Mouse (Mus musculus) heart, postnatal 0 days (tissue): ENCODE results near the gene Reep6. TPM values are rescaled to one million over a fixed set of nuclear protein-coding genes. Genes with fewer than 3 reads are reported as not detected.

Experiments used
- ATAC-seq: fragments of 200-750 bp; cut with Nextera tagmentation; 2 replicates; pipeline ENCODE4 v1.8.0; 2017; ENCODE audit warnings: low read depth, moderate number of reproducible peaks, moderate library complexity; ENCODE audit not compliant: insufficient read depth
- DNase-seq: peaks from one replicate; pipeline ENCODE4 v3.0.0-alpha.2; 2016; ENCODE audit warnings: low spot score
- H3K27ac ChIP-seq: fragments of 300-500 bp; sonication (generic); 2 replicates; pipeline ENCODE4 v1.5.1; 2014; ENCODE audit warnings: low read depth, mild to moderate bottlenecking
- H3K27me3 ChIP-seq: fragments of 300-500 bp; sonication (generic); 2 replicates; pipeline ENCODE4 v1.6.1; 2014; ENCODE audit warnings: low read length, mixed read lengths; ENCODE audit not compliant: control insufficient read depth, insufficient read depth
- H3K36me3 ChIP-seq: fragments of 300-500 bp; sonication (generic); replicated peaks from 2 replicates; pipeline ENCODE4 v1.6.1; 2014; ENCODE audit warnings: low read length, mixed read lengths; ENCODE audit not compliant: control insufficient read depth, insufficient read depth
- H3K4me1 ChIP-seq: fragments of 300-500 bp; sonication (generic); 2 replicates; pipeline ENCODE4 v1.6.1; 2014; ENCODE audit warnings: antibody characterized with exemption; ENCODE audit not compliant: control insufficient read depth, insufficient read depth
- H3K4me2 ChIP-seq: fragments of 300-500 bp; sonication (generic); 2 replicates; pipeline ENCODE4 v1.6.1; 2014; ENCODE audit warnings: low read depth, mild to moderate bottlenecking, low read length, moderate library complexity
- H3K4me3 ChIP-seq: fragments of 300-500 bp; sonication (generic); 2 replicates; pipeline ENCODE4 v1.5.1; 2014; ENCODE audit warnings: low read depth, low read length
- H3K9ac ChIP-seq: fragments of 300-500 bp; sonication (generic); replicated peaks from 2 replicates; pipeline ENCODE4 v1.6.1; 2014; ENCODE audit warnings: low read depth, low read length, mixed read lengths
- H3K9me3 ChIP-seq: fragments of 300-500 bp; sonication (generic); replicated peaks from 2 replicates; pipeline ENCODE4 v1.6.1; 2016; ENCODE audit warnings: low read length; ENCODE audit not compliant: control insufficient read depth
- CTCF ChIP-seq: IDR thresholded peaks from 2 replicates; pipeline ENCODE4 v1.5.1; 2016; ENCODE audit warnings: antibody characterized with exemption, control low read depth, low read depth
- EP300 ChIP-seq: IDR thresholded peaks from 2 replicates; pipeline ENCODE4 v1.6.1; 2016; ENCODE audit warnings: antibody characterized with exemption, low read depth
- WGBS: fragments of 180-500 bp; shearing (Covaris S2); extraction: QIAGEN DNeasy Blood & Tissue Kit; methylation state at CpG from one replicate; pipeline ENCODE4 v1.1.7; 2014; 5-methylcytosine and 5-hydroxymethylcytosine counted together
- polyA plus RNA-seq: library from polyadenylated mRNA; unstranded; fragments of >200 nt; fragmentation: Nextera tagmentation; extraction: Ambion mirVana; gene quantifications from 2 replicates; pipeline ENCODE4 v1.2.1, GENCODE M21; 2015
- total RNA-seq: library from RNA; depleted of rRNA; stranded (reverse); fragments of >200 nt; gene quantifications from 2 replicates; pipeline ENCODE4 v1.2.3, GENCODE M21; 2014; ENCODE audit warnings: low replicate concordance

Gene Reep6
- total and polyA plus RNA-seq, 2 experiments from 2014 or later: 0.85 TPM; not detected in 1

GRCm38 (mm10) chr10:80323261-80324119, 6.3 kb upstream of the Reep6 start:
- 1% methylated on average over 44 of the region's 46 CpGs for WGBS
- no peak for TF ChIP-seq CTCF
- TF ChIP-seq EP300: no peak
- no peak overlapping the region for H3K27ac ChIP-seq
- H3K4me3 ChIP-seq: peak overlapping the region; percentile 55
- peaks cover 6% of the 10 kb centered on the region for H3K36me3 ChIP-seq
- no peaks in the 10 kb centered on the region for H3K9me3 ChIP-seq
- H3K4me2 ChIP-seq: peak overlapping the region; percentile 87
- H3K27me3 ChIP-seq: no peaks in the 10 kb centered on the region
- DNase-seq: no peak
- ATAC-seq: peak; percentile 54
- H3K9ac ChIP-seq: peak overlapping the region; percentile 41
- peaks cover 16% of the 10 kb centered on the region for H3K4me1 ChIP-seq

GRCm38 (mm10) chr10:80324120-80325037, 5.4 kb upstream of the Reep6 start:
- Histone ChIP-seq H3K9ac (0 out of 2 replicates have a peak overlapping the region, but pooled peaks have one; percentile 41), H3K36me3 (no peaks in the 10 kb centered on the region), H3K27ac (no peak overlapping the region), H3K9me3 (no peaks in the 10 kb centered on the region), H3K4me3 (no peak overlapping the region), H3K4me2 (peak overlapping the region; percentile 87), H3K27me3 (no peaks in the 10 kb centered on the region), H3K4me1 (peaks cover 15% of the 10 kb centered on the region)
- ATAC-seq (no peak), DNase-seq (no peak)
- 78% methylated on average over 17 of the region's 17 CpGs for WGBS
- TF ChIP-seq EP300 (no peak), CTCF (no peak)

GRCm38 (mm10) chr10:80325045-80325444, 4.7 kb upstream of the Reep6 start:
- H3K27me3 ChIP-seq: no peaks in the 10 kb centered on the region
- TF ChIP-seq CTCF (no peak), EP300 (no peak)
- DNase-seq: no peak
- peaks cover 13% of the 10 kb centered on the region for H3K4me1 ChIP-seq
- no peak overlapping the region for H3K4me2 ChIP-seq
- ATAC-seq: no peak
- H3K36me3 ChIP-seq: no peaks in the 10 kb centered on the region
- H3K4me3 ChIP-seq: no peak overlapping the region
- no peaks in the 10 kb centered on the region for H3K9me3 ChIP-seq
- WGBS: 80% methylated on average over 21 of the region's 21 CpGs
- H3K9ac ChIP-seq: no peak overlapping the region
- H3K27ac ChIP-seq: no peak overlapping the region

- H3K36me3 ChIP-seq: no peaks in the 10 kb centered on the region
- TF ChIP-seq EP300: no peak
- TF ChIP-seq CTCF: no peak
- H3K4me3 ChIP-seq: peak overlapping the region; percentile 33
- H3K4me1 ChIP-seq: peaks cover 4% of the 10 kb centered on the region; the same call in 1 of the 2 replicates
- no peak overlapping the region for H3K27ac ChIP-seq
- no peak overlapping the region for H3K9ac ChIP-seq
- WGBS: 2% methylated on average over 41 of the region's 41 CpGs
- H3K9me3 ChIP-seq: no peaks in the 10 kb centered on the region
- DNase-seq: no peak
- H3K4me2 ChIP-seq: peak overlapping the region; percentile 62
- ATAC-seq: no peak
- peaks cover 37% of the 10 kb centered on the region for H3K27me3 ChIP-seq
Measured at GRCm38 (mm10) chr10:80330084-80330483, 331 bp downstream of the Reep6 start.

DNA sequence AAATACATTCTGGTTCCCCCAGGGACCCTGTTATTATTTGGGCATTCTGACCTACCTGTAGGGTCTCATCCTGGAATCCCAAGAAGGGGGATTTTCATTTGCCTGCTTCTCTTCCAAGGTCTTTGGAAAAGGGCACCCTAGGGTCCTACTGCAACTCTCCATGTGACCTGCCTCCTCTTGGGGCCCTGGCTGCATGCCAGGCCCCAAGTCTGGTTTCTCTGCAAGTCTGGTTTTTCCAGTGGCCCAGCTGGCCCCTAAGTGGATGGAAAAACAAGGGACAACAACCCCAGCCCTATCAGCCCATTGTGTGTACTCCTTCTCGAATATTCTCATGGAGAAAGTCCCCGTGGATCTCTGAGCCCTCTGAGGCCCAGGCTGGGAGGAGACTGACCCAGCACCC, 1.1 kb downstream of the Reep6 start:
- Histone ChIP-seq H3K36me3 (no peaks in the 10 kb centered on the region), H3K27ac (no peak overlapping the region), H3K9ac (no peak overlapping the region), H3K4me2 (no peak overlapping the region), H3K4me3 (no peak overlapping the region), H3K4me1 (peaks cover 4% of the 10 kb centered on the region; the same call in 1 of the 2 replicates), H3K9me3 (no peaks in the 10 kb centered on the region), H3K27me3 (peaks cover 37% of the 10 kb centered on the region)
- ATAC-seq: no peak
- TF ChIP-seq EP300 (no peak), CTCF (no peak)
- WGBS: 48% methylated on average over 2 of the region's 2 CpGs
- DNase-seq: no peak
